Mouse (Mus musculus) induced T-regulatory cell, adult 2 months (primary cell): ENCODE measurements around the gene Arhgef6.

Experiments used
- DNase-seq: peaks from one replicate; pipeline ENCODE4 v3.0.0-alpha.2; 2012; ENCODE audit warnings: low read depth

The Arhgef6 gene

DNA sequence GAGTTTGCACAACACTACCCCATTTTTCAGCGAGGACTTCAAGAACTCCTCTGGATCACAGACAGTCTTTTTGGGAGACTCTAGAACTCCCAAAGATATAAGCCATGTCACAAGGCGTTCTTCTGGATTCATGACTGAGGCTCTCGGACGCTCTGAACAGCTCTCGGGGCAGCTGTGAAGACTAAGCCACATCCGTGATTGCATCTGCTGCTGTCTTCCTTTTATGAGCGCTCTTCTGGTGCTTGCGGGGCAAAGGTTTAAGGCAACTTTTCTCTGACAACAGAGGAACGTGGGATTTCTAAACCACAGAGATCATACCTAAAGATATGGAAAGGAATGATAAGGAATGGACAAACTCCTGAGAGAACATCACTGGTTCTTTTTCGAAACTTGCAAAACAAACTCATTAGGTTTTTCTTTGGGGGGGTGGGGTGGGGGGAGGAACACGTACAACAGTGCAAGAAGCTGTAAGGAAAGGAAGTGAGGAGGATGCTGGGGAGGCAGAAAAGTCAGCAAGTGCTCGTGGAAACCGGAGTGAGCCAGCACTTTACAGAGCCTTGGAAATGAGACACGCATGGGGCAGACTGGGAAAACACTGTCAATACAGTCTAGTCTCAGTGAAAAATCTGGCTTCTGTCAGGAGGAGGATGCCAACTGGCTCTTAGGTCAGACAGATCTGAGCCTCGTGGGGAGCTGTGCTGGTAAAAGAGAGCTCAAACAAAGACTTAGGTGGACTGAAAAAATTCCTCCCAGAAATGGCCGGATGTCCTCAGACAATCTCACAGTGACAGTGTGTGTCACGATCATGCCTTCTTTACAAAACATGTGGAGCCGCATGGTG lies at the start of gene Arhgef6:
Gene Arhgef6, minus strand, starts transcription at position 359 of the 841 bp plus-strand sequence.
- DNase-seq = peak; percentile 75

DNA sequence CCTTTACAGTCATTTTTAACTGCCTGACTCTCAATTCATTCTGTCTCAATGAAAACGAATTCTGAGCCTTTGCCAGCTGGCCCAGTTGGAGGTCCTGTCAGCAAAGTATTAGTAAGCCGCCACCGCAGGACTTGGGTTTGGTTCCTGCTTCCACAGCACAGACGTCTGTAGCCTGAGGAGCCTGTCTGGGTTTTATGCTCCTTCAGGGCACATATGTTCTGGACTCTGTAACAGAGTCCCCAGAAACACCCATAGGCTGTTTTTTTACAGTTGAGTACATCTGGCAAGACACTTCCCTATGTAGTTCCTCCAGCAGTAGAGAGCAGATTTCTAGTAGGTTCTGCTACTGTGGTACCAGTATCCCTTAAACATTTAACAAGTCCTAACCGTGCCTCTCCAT lies 42.4 kb upstream of the Arhgef6 start:
- no peak for DNase-seq

DNA sequence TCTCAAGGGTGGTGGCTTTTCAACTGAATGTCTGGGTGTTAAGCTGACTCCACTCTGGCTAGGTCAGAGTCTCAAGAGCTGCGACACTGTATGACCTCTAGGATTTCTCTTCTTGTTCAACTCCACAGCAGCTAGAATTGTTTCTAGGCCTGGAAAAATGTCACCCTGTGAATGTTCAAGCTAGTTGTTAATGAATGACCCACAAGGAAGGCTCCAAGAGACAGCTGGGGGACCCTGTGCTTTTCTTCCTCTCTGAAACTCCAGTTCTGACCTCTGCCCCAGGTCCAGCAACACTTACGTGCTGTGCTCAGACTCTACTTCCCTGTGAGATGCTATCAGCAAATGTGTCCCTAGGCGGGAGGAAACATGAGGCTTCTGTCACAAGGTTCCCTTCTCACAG lies 40.0 kb upstream of the Arhgef6 start:
- no peak for DNase-seq

DNA sequence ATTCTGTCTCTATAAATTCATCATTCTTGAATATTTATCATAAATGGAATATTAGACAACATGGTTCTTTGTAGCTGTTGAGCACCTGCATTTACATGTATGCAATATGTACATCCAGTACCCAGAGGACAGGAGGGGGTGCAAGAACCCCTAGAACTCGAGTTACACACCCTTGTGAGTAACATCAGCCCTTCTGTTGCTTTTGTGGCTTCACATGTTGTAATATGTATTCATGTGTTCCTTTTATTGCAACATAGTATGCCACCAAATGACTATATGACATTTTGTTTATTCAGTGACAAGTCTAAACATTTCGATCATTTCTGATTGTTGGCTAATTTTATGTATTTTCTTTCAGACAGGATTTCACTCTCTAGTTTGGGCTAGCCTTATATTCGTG lies 38.6 kb upstream of the Arhgef6 start:
- no peak for DNase-seq

DNA sequence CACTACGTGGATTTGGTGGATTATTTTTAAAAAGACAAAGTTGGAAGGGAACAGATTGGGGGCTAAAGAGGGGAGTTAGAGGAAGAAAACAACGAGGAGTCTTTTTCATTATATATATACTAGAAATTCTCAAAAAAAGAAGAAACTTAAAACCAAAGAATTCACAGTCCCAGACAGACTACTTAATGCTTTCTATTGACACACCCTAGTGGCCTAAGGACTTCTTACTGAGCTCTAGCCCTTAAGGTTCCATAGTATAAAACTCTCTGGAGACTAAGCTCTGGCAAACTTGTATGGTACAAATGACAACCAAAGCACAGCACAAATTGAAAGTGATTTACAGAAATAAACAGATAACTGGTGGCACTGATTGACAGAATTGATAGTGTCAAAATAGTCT lies 35.5 kb upstream of the Arhgef6 start:
- no peak for DNase-seq

DNA sequence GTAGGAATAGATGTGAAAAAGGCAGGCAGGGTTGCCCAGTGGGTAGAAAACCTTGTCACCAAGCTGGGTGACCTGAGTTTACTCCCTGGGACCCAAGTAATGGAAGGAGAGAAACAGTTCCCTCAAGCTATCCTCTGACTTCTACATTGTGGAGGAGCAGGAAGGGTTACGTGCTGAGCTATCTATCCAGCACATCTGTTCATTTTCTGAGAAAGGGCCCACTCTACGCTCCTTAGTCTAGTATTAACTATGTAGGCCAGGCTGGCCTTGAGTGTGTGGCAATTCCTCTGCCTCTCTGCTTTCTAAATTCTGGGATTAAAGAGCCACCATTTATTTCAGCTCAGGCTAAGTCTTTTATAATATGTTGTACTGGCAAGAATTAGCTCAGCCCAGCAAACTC lies 35.0 kb upstream of the Arhgef6 start:
- no peak for DNase-seq

DNA sequence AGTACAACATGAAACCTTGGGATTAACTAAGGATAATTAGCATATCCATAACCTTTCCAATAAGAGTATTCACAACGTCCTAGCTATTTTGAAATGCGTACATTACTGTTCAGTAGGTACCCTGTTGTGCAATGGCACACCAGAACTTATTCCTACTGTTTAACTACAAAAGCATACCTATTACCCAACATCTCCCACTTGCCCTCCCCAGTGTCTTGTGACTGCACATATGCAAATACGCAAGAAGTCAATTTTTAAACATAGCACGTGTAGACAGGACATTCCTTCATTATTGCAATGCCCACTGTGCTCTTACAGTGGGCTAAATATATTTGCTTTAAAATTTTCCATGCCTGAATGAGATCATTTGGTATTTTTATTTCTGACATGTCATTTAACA lies 34.4 kb upstream of the Arhgef6 start:
- DNase-seq = no peak

DNA sequence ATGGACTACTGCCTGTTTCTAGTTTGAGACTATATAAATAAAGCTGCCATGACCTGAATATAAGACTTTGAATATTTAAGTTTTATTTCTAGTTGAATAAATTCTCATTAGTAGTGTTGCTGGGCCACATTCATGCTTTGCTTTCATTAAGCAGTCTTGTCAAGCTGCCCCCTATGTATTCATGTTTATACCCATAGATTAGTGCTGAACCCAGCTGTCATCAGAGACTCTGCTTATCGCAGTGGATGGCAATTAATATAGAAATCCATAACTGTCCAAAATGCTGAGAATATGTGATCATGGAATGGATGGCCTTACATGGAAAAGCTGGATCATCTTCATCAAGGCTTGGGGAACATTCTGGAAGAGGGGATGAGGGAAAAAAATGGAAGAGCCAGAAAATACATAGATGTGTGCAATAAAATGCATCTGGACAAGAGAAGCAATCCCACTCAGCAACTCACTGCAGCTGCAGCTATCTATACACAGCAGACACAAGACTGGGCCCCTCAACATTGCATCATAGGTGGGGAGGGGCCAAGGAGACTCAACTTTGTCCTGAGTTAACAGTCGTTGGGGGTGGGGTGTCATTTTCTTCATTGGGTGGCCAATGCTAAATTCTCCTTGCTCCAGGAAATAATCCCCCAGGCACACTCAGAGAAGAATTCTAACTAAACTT lies 26.5 kb upstream of the Arhgef6 start:
- no peak for DNase-seq

DNA sequence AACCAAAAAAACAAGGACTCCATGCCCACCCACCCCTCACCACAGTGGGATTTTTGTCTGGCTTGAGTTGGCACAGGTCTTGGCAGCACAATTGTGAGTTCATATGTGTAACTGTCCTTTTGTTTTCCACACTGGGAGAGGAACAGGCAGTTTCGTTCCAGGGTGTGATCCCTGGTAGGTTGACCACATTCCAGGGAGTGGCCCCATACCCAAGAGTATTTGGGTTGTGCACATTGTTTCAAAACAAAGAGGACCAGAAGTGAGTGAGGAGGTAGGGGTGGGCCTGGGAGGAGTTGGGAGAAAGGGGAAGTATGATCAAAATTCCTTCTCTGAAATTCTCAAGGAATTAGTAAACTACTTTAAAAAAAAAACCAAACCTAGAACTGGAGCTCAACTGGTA lies 20.8 kb upstream of the Arhgef6 start:
- DNase-seq = no peak

DNA sequence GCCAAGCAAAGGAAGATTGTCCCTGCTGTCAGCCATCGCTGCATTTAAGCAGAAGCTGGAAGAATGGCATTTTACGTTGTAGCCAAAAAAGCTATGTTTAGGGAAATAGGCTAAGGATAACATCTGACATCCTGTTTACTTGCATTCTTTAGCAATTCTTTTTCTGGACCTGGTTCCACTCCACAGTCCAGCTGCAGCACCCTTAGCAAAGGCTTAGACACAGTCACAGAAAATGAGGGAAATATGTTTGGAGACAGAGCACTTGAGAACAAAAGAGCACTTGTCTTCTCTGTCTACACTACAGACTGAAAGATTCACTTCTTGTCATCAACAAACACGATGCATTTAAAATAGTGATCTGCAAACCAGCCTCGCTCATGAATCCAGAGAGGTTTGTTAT lies 691 bp upstream of the Arhgef6 start:
- DNase-seq = no peak

DNA sequence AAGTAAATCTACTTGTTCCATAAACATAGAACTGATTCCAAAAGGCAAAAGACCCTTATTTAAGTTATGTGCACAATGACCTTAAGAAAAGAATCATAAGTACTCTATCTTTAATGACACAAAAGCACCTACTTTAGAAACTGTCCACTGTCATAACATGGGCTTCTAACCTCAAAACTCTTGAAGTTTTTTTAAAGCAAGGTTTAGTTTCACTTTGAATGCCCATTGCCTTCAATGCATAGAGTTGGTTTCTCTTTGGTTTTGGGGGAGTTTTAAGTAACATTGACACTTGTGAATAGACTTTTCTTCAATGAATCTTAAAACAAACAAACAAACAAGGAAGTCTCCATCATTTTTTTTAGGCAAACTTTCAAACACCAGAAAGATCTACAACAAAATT lies 947 bp downstream of the Arhgef6 start:
- DNase-seq = peak; percentile 72

DNA sequence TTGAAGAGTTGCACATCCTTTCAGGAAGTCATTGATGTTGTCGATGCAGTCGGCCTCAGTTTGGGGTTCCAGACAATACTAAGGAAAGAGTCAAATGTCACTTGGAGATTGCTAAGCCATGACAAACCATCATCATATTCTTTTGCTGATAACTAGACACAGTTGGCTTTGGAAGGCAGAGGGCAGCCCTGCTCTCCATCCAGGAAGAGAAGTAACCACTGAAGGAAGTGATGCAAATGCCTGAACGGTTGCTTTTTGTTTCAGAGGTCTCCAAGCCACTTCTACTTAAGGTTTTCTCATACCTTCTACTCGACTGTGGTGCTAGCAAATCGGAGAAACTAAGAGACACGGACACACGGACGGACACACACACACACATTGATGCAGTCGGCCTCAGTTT lies 1.6 kb downstream of the Arhgef6 start:
- DNase-seq = peak; percentile 66

DNA sequence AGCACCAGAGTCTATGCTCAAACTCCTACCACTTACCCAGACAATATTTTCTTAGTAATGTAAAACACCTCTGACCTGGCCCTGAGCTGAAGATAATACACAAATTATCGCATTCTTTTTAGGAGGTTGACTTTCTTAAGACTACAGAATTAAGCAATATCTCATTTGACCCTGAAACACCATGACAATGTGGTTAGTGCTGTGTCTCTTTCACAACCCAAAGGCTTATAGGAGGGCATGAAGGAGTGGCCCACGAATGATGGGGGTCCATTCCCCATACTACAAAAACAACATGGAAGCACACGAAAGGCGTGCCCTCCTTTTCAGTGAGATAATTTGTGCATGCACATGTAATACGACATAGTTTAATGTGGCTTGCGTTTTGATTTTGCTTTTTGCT lies 3.2 kb downstream of the Arhgef6 start:
- no peak for DNase-seq

DNA sequence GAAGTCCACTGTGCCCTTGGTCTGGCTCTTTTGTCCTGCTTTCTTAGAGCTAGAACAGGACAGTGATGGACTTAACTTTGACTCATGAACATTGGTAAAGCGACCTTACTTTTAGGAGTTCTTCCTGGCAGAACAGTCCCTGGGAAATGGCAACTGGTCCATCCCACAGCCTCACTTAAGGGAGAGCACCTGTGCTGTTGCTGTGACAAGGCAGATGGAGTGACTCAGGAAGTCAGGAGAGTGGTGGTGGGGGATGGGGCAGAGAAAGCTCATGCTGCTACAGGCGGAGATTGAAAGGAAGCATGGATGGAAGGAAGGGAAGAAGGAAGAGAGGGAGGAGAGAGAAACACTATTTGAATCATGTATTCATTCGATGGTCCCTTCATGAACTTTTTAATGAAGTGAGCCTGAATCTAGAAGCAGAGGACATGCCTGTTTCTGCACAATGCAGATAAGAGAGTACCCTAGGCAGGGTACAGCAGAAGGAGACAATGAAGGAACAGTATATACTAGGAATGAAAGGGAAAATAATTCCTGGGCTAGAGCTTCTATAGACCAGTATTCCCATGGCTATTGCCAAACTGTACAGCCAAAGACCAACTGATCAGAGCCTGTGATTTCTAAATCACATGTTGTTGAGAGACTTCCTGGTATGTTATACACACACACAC lies 10.7 kb downstream of the Arhgef6 start:
- no peak for DNase-seq

DNA sequence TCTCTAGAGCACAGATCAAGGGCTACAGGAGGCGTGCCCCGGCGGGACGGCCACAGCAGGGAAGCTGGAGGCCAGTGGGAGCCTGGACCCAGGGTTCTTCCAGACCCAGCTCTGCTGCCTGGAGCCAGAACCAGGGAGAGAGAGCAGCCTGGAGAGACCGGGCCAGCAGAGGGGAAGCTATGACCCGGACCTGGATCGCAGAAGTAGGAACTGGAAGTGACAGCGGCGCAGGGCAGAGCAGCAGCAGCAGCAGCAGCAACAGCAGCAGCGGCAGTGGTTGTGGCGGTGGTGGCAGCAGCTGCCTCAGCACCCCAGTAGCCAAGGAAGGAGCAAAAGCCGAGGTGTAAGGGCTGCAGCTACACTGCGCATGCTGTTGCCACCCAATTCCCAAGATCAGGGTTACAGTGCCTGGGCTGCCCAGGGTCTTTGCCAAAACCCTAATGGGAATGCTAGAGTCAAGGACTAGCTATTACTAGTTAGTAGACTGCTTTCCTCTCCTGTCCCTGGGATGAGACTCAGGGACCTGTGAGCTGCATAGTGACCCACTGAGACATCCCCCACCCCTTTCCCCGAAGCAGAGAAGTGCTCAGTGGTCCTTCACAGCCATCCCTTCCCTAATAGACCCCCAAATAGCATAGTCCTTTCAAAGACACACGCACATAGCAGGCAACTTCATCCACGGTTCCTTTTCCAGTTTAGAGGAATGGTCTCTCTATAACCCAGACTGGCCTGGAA lies 11.9 kb downstream of the Arhgef6 start:
- DNase-seq = peak; percentile 26

DNA sequence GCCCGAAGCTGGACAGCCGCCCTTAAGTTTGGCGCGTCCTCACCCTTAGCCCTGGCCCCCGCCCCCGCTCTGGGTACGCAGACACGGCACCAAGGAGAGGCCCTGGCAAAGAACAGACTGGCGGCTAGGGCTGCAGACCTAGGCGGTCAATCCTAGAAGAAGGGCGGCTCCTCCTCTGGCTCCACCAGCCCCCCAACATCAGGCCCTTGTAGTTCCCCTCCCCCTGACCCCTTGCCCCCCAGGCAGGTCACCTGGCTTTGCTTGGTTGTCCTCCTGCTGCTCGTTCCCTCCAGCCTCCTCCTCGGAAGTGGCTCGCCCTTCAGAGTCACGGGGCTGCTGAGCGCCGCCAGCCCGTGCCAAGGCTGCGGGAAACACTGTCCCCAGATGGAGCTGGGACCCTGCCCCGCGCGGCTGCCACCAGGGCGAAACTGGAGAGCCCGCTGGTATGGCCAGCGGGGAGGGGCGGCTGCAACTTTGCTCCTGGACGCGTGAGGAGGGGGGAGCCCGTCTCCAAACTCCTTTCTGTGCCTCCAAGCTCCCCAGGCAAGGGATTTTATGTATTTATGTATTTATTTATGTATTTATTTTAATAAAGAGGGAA lies 12.6 kb downstream of the Arhgef6 start:
- DNase-seq = no peak

DNA sequence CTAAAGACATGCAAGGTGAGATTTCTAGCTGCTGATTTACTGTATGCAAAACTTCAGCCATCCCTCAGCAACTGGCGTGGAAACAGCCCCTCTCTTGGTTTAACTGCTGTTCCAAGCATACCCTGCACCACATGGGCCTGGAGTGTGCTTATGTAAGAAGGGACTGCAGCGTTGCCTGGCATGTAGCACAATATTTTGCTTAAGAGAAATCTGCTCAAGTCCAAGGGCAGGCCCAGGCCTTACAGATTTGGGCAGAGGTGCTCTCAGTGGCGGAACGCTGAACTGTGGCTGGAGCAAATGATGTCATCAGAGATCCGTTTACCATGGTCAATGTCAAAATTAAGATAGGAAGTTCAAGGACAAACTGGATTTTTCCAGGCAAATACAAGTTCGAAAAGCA lies 13.6 kb downstream of the Arhgef6 start:
- no peak for DNase-seq

DNA sequence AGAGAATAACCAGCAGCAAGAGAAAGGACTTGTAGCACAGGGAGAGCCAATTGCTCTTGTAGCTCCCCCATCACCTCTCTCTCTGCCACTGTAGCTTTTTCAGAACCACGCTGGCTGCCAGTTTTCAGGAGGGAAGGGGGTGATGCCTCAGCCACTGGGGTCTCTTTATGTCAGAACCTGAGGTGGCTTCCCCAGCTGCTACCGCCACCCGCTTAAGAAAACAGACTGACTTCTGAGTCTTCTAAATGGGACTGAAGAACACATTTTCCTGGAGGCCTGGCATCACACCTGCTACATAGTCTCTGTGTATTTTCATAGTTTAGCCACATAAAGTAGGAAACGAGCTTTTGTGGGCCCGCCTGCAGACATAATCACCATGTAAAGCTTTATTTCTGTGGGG lies 26.5 kb downstream of the Arhgef6 start:
- DNase-seq = no peak

DNA sequence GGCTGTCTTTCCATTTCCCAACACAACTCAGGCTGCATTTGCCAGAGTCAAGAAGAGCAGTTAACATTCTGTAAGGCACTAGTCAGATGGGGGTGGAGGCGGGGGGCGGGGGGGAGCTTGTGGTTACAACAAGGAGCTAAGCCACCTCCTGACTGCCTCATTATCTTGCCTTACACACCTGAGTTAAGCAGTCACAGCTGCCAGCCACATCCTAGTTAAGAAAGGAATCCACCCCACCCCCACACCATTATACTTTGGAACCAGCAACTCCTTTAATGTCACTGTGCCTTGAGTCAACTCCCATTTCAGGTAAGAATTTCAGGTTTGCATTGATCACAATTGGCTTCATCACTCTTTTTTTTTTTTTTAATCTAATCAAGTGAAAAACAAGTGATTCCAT lies 28.5 kb downstream of the Arhgef6 start:
- peak; percentile 22 for DNase-seq

DNA sequence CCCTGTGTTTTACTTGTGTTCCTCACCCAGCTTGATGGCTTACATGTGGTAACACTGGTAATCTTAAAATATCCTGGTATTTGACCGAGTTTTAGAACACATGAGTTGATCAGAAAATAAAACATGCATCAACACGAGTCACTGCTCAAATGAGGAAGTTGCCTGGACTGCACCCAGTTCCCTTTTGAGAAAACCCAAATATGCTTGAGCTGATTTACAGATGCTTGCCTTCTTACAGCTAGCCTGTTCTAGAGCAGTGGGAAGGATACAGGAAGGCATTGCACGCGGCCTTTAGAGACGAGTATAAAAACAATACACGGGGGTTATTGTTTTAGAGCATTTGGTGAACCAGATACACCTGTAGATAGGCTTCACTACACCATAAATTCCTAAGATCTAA lies 31.8 kb downstream of the Arhgef6 start:
- DNase-seq = no peak

DNA sequence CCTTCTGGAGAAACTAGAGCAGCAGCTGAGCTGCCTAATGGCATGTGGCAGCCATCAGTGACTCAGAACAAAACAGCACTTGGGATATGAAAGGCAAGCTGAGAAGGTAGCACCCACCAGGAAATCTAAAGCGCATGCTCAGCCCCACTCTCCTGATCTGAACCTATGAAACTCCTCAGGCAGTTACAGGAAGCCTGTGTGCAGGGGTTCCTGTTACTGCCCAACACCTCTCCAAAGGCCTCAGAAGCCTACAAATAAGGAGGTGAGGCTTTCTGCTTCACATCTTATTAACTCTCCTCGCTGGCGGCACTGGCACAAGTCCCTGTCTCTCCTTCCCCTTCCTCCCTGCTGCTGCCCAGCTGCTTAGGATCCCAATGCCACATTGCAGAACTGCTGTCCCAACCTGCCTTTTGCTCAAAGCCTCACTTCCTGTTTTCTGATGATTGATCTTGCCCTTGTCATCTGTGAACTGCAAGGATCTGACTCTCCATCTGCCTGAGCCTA lies 33.7 kb downstream of the Arhgef6 start:
- DNase-seq = peak; percentile 64
